Mouse (Mus musculus) liver (tissue): ENCODE data around the gene Ttf1.
"Not testable (repeated sequence)": the region's sequence is repeated elsewhere in the genome, so short reads cannot be mapped to it uniquely, and the experiment has no call there.

Source experiments
- DNase-seq: peaks from one replicate; pipeline ENCODE4 v3.0.0-alpha.2; 2020; ENCODE audit warnings: mixed read lengths

Gene Ttf1

GRCm38 (mm10) chr2:29065796-29066195, 5.7 kb downstream of the Ttf1 start:
- no peak for DNase-seq

GRCm38 (mm10) chr2:29066410-29066809, 6.3 kb downstream of the Ttf1 start:
- no peak for DNase-seq

DNA sequence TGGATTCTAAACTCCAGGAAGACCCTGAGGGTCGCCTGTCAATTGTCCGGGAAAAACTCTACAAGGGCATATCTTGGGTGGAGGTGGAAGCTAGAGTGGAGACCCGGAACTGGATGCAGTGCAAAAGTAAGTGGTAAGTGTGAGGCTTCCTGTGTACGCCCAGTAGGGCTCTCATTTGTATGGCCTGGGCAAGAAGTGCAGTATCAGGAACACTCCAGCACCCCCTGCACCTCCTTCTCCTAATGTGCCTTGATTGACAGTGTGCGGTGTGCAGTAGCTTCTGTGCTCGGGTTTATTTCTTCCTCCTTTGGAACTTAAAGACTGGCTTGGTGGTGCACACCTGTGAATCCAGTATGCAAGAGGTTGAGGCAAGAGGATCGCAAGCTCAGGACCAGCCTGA, 14.6 kb downstream of the Ttf1 start:
- no peak for DNase-seq

DNA sequence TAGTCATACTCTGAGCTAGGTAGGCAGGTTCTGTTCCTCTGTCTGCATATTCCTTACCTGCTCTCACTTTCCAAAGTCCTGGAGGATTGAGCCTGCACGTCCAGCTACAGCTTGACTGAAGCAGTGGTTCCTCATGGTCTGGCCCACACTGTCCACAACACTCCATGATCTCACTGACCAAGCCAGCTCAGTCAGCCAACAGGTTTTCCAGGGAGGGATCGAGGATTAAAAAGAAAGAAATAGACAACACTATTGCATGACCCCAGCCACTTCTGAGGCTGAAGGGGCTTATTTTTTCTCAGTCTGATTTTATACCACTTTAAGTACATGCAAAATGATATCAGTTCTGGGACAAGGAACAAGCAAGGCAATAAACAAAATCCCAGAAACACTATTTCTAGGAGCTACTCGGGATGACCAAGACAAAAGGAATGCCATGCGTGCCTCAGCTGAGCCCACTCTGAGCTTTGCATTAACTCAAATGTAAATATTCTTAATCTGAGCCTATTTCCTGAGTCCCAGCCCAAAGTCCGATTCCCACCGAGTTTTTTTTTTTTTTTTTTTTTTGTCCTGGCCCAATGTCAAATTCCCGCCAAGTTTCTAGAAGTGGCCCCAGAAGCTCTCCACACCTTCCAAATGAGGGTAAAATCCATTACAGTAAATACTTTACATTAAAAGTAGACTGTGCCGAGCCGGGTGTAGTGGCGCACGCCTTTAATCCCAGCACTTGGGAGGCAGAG, 15.4 kb downstream of the Ttf1 start:
- DNase-seq = no peak

DNA sequence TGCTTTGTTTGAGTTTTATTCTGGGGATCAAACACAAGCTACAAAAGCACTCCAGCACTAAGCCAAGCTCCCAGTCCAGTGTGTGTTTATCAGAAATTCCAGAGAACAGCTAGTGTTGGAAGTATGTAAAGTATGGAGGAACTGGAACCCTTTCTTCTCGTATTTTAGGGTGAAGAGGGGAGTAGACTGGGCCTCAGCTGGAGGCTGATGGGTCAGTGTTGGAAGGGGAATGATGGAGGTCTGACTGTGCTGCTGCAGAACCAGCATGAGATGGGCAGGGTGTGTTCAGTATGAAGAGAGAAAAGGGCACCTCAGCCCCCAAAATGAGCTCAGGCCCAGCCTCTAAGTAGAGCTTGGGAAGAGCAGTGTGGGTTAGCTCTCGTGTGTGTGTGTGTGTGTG, 16.2 kb downstream of the Ttf1 start:
- DNase-seq = no peak

GRCm38 (mm10) chr2:29081965-29082364, 21.9 kb downstream of the Ttf1 start:
- no peak for DNase-seq

DNA sequence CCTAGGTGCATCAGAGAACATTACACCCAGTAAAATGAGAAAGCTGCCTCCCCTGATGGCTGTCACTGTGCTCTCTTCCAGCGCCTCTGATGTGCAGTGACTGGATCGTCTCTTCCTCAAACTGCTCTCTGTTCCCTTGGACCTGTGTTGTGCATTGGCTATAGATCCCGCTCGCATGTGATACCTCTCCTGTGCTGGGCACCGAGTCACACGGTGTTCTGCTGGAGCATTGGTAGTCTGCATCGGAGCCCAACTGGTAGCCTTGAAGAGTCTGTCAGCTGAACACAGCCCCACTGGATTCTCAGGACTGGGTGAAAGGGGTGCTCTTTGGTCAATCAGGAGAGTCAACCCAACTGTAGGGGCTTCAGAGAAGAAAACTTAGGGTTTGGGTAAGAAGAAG, 26.0 kb downstream of the Ttf1 start:
- no peak for DNase-seq

- not testable (repeated sequence) for DNase-seq
Observed at GRCm38 (mm10) chr2:29089276-29089675, 29.2 kb downstream of the Ttf1 start.

DNA sequence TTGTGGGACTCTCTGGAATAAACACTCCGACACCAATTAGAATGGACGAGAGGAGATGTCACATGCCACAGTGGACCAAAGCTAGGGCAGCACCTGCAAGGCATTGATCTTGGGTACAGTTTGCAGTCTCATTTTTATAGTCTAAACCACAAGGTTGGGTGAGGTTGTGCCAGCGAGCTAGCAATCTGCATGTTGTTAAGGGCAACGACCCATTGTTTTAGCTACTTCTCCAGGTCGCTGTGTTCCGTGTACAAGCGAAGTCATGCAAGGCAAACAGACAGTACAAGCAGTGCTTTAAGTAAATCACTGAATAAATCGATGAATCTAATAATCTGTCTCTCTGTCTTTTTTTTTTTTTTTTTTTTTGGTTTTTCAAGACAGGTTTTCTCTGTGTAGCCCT, 35.6 kb downstream of the Ttf1 start:
- no peak for DNase-seq

- no peak for DNase-seq
Observed at GRCm38 (mm10) chr2:29096751-29097150, 36.7 kb downstream of the Ttf1 start.

- no peak for DNase-seq
Observed at GRCm38 (mm10) chr2:29097465-29097864, 37.4 kb downstream of the Ttf1 start.

GRCm38 (mm10) chr2:29097955-29098354, 37.9 kb downstream of the Ttf1 start:
- not testable (repeated sequence) for DNase-seq

GRCm38 (mm10) chr2:29098786-29099185, 38.7 kb downstream of the Ttf1 start:
- DNase-seq = no peak

DNA sequence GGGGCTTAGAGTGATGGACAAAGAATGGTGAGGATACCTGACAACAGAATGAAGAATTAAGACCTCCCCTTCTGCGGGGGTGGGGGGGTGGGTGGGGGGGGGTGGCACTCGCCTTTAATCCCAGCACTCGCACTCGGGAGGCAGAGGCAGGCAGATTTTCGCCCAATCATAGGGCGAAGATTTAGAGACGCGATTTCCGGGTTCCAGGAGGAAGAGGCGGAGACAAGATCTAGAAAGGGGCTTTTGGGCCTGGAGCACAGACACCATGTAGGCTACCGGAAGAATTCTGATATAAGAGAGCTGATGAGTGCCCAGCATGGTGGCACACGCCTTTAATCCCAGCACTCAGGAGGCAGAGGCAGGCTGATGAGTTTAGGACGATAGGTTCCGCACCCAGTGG, 39.6 kb downstream of the Ttf1 start:
- no peak for DNase-seq

DNA sequence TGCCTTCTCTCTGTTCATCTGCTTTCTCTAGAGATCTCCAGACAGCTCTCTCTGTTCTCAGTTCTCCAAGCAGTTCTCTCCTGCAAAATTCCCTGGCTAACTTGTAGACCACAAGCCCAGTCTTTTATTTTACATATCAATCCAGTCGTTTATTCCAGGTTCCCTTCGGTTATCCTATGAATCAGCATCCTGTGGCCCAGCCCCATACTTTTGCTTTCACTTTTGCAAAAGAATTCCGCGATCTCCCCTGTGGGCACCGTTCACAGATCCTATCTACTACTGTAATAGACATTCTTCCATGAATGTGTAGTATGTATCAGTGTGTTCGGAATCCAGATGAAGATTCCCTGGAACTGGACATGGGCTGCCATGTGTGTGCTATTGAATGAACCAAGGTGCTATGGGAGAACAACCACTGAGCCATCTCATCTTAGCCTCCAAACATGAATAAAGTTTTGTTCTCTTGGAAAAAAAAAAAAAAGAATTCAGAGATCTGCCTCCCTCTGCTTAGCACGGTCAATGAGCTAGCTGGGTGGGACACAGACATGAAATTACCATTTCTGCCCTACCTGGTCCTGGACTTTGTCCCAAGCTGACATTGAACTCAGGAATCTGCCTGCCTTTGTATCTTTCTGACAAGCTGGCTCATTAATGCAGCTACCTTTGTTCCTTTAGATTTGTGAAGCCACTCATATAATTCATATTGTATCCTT, 40.9 kb downstream of the Ttf1 start:
- DNase-seq = no peak

- DNase-seq = not testable (repeated sequence)
Observed at GRCm38 (mm10) chr2:29102416-29103377, 42.6 kb downstream of the Ttf1 start.

DNA sequence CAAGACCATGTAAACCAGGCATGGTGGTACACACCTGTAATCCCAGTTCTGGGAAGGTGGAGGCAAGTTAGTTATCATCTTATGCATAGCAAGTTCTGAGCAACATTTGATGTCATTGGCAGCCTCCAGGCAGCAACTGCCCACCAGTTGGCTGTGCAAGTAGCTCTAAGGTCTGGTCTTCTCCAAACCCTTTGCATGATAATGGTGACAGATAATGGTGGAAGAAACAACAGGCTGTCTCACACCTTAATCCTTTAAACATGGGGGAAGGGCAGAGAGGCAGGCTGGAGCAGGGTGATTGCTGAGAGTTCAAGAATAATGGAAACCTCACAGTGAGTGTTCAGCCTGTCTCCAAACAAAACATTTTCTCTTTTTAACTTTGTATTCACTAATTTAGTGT, 60.9 kb downstream of the Ttf1 start:
- no peak for DNase-seq

- no peak for DNase-seq
Observed at GRCm38 (mm10) chr2:29122446-29122845, 62.4 kb downstream of the Ttf1 start.

GRCm38 (mm10) chr2:29123907-29124569, 64.0 kb downstream of the Ttf1 start, which contains the start of gene Setx:
Gene Setx (plus strand): TSS chr2:29124181.
- no peak for DNase-seq

DNA sequence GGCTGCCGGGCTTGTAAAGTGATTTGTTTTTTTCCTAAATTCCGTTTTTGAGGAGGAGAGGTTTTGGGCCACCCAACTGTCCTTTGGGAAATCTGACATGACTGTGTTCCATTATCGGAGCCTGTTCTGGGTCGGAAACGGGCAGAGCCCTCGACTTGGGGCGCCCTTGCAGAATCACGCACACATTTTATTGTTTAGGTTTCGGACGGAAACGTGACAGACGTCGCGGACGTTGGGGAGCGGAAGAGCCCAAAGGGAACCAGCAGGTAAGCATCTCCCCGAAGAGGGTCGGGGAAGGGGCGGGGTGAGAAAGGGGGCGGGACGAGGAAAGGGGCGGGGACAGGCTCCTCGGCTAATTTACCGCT, 64.5 kb downstream of the Ttf1 start:
- no peak for DNase-seq

- peak; percentile 99 for DNase-seq
Observed at GRCm38 (mm10) chr2:29124936-29125701, 65.1 kb downstream of the Ttf1 start.
